Mouse (Mus musculus): ENCODE data around the gene Atp6v1g3. TPM values are rescaled to one million over a fixed set of nuclear protein-coding genes. Genes with fewer than 3 reads are reported as not detected.

The Atp6v1g3 gene
- polyA plus RNA-seq, 1 experiment, result not detected

- Histone ChIP-seq H3K9me3 (ENCODE audit: control insufficient read depth, low read length) (no peaks in the 10 kb centered on the region), H3K27me3 (ENCODE audit: control insufficient read depth) (no peaks in the 10 kb centered on the region), H3K36me3 (ENCODE audit: control insufficient read depth) (no peaks in the 10 kb centered on the region), H3K4me3 (replicated peaks) (no peak overlapping the region), H3K4me1 (ENCODE audit: control insufficient read depth) (no peaks in the 10 kb centered on the region)
- no peak for TF ChIP-seq TAL1 (IDR thresholded peaks at IDR 0.05; ENCODE audit: low read length)
- TF ChIP-seq GATA1 (IDR thresholded peaks at IDR 0.05; ENCODE audit: low read length), result no peak
These were observed 9.0 kb downstream of the Atp6v1g3 start for GRCm38 (mm10) chr1:138282413-138283141.

GRCm38 (mm10) chr1:138287665-138288064 is 14.1 kb downstream of the Atp6v1g3 start:
- TF ChIP-seq TAL1 (IDR thresholded peaks at IDR 0.05; ENCODE audit: low read length), result no peak
- no peak for TF ChIP-seq GATA1 (IDR thresholded peaks at IDR 0.05; ENCODE audit: low read length)

DNA sequence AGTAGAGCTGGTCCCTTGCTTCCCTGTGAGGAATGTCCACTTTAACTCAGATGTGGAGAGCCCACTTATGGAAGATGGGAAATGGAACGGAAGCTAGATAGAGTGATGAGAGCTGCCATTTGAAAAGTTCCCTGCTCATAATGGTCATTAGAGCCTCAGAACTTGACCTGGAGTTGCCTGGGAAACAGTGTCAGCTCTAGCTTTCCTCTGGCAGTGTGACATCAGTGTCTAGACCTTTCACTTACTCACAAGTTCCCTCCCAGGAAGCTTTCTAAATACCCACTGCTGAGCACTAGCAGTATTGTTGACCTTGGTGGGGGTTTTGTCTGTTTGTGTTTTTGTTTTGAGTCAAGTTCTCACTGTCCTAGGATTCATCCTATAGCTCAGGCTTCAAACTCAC is 15.2 kb downstream of the Atp6v1g3 start:
- no peaks in the 10 kb centered on the region for H3K27me3 ChIP-seq (ENCODE audit: control insufficient read depth)
- H3K4me3 ChIP-seq (replicated peaks), result no peak overlapping the region
- H3K9me3 ChIP-seq (ENCODE audit: control insufficient read depth, low read length), result no peaks in the 10 kb centered on the region
- TF ChIP-seq TAL1 (IDR thresholded peaks at IDR 0.05; ENCODE audit: low read length) (no peak), GATA1 (IDR thresholded peaks at IDR 0.05; ENCODE audit: low read length) (no peak)
- no peaks in the 10 kb centered on the region for H3K36me3 ChIP-seq (ENCODE audit: control insufficient read depth)
- no peaks in the 10 kb centered on the region for H3K4me1 ChIP-seq (ENCODE audit: control insufficient read depth)

More at GRCm38 (mm10) chr1:138287665-138288064, 14.1 kb downstream of the Atp6v1g3 start:
- no peaks in the 10 kb centered on the region for H3K4me1 ChIP-seq (ENCODE audit: control insufficient read depth)
- no peaks in the 10 kb centered on the region for H3K27me3 ChIP-seq (ENCODE audit: control insufficient read depth)
- H3K9me3 ChIP-seq (ENCODE audit: control insufficient read depth, low read length), result no peaks in the 10 kb centered on the region
- H3K4me3 ChIP-seq (replicated peaks), result no peak overlapping the region
- H3K36me3 ChIP-seq (ENCODE audit: control insufficient read depth), result no peaks in the 10 kb centered on the region

- H3K36me3 ChIP-seq (ENCODE audit: control insufficient read depth), result no peaks in the 10 kb centered on the region
- H3K4me1 ChIP-seq (ENCODE audit: control insufficient read depth), result no peaks in the 10 kb centered on the region
- no peak overlapping the region for H3K4me3 ChIP-seq (replicated peaks)
- TF ChIP-seq GATA1 (IDR thresholded peaks at IDR 0.05; ENCODE audit: low read length), result no peak
- no peak for TF ChIP-seq TAL1 (IDR thresholded peaks at IDR 0.05; ENCODE audit: low read length)
- H3K27me3 ChIP-seq (ENCODE audit: control insufficient read depth), result no peaks in the 10 kb centered on the region
- no peaks in the 10 kb centered on the region for H3K9me3 ChIP-seq (ENCODE audit: control insufficient read depth, low read length)
These were observed 16.2 kb downstream of the Atp6v1g3 start for GRCm38 (mm10) chr1:138289455-138290425.

DNA sequence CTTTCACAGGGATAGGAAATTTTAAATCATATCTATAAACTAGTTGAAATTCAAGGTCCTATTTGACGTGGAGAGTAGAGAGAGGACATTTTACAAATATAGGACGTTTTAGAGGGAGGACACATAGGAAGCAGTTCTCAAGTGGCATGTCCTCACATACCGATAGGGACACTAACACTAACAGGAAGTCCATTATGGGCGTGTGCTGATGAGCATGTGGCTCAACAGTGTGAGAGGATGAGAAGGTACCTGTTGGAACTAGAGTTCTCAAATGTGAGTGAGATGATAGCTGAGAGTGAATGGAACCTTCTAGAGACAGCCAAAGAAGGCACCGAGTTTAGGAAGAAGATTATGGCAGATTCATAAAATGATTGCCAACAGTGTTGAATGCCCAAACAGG is 17.9 kb downstream of the Atp6v1g3 start:
- H3K36me3 ChIP-seq (ENCODE audit: control insufficient read depth), result no peaks in the 10 kb centered on the region
- H3K4me1 ChIP-seq (ENCODE audit: control insufficient read depth), result no peaks in the 10 kb centered on the region
- no peaks in the 10 kb centered on the region for H3K9me3 ChIP-seq (ENCODE audit: control insufficient read depth, low read length)
- H3K27me3 ChIP-seq (ENCODE audit: control insufficient read depth), result no peaks in the 10 kb centered on the region
- no peak overlapping the region for H3K4me3 ChIP-seq (replicated peaks)
- no peak for TF ChIP-seq GATA1 (IDR thresholded peaks at IDR 0.05; ENCODE audit: low read length)
- TF ChIP-seq TAL1 (IDR thresholded peaks at IDR 0.05; ENCODE audit: low read length), result no peak

- Histone ChIP-seq H3K4me3 (replicated peaks) (no peak overlapping the region), H3K36me3 (ENCODE audit: control insufficient read depth) (no peaks in the 10 kb centered on the region), H3K4me1 (ENCODE audit: control insufficient read depth) (no peaks in the 10 kb centered on the region), H3K27me3 (ENCODE audit: control insufficient read depth) (no peaks in the 10 kb centered on the region), H3K9me3 (ENCODE audit: control insufficient read depth, low read length) (no peaks in the 10 kb centered on the region)
- no peak for TF ChIP-seq TAL1 (IDR thresholded peaks at IDR 0.05; ENCODE audit: low read length)
- no peak for TF ChIP-seq GATA1 (IDR thresholded peaks at IDR 0.05; ENCODE audit: low read length)
These were observed 20.9 kb downstream of the Atp6v1g3 start for GRCm38 (mm10) chr1:138294487-138294886.

- H3K9me3 ChIP-seq (ENCODE audit: control insufficient read depth, low read length), result no peaks in the 10 kb centered on the region
- no peaks in the 10 kb centered on the region for H3K36me3 ChIP-seq (ENCODE audit: control insufficient read depth)
- H3K4me1 ChIP-seq (ENCODE audit: control insufficient read depth), result no peaks in the 10 kb centered on the region
- TF ChIP-seq TAL1 (IDR thresholded peaks at IDR 0.05; ENCODE audit: low read length) (no peak), GATA1 (IDR thresholded peaks at IDR 0.05; ENCODE audit: low read length) (no peak)
- H3K4me3 ChIP-seq (replicated peaks), result no peak overlapping the region
- H3K27me3 ChIP-seq (ENCODE audit: control insufficient read depth), result no peaks in the 10 kb centered on the region
These were observed 24.6 kb downstream of the Atp6v1g3 start for GRCm38 (mm10) chr1:138298156-138298555.

GRCm38 (mm10) chr1:138299576-138299975 is 26.0 kb downstream of the Atp6v1g3 start:
- no peak for TF ChIP-seq GATA1 (IDR thresholded peaks at IDR 0.05; ENCODE audit: low read length)
- no peak for TF ChIP-seq TAL1 (IDR thresholded peaks at IDR 0.05; ENCODE audit: low read length)
- no peaks in the 10 kb centered on the region for H3K4me1 ChIP-seq (ENCODE audit: control insufficient read depth)
- H3K27me3 ChIP-seq (ENCODE audit: control insufficient read depth), result no peaks in the 10 kb centered on the region
- H3K36me3 ChIP-seq (ENCODE audit: control insufficient read depth), result no peaks in the 10 kb centered on the region
- no peak overlapping the region for H3K4me3 ChIP-seq (replicated peaks)
- H3K9me3 ChIP-seq (ENCODE audit: control insufficient read depth, low read length), result no peaks in the 10 kb centered on the region

- no peaks in the 10 kb centered on the region for H3K36me3 ChIP-seq (ENCODE audit: control insufficient read depth)
- TF ChIP-seq TAL1 (IDR thresholded peaks at IDR 0.05; ENCODE audit: low read length) (no peak), GATA1 (IDR thresholded peaks at IDR 0.05; ENCODE audit: low read length) (no peak)
These were observed 28.4 kb downstream of the Atp6v1g3 start for GRCm38 (mm10) chr1:138301920-138302319.

More at GRCm38 (mm10) chr1:138301920-138302319, 28.4 kb downstream of the Atp6v1g3 start:
- H3K9me3 ChIP-seq (ENCODE audit: control insufficient read depth, low read length), result no peaks in the 10 kb centered on the region
- H3K4me3 ChIP-seq (replicated peaks), result no peak overlapping the region
- H3K27me3 ChIP-seq (ENCODE audit: control insufficient read depth), result no peaks in the 10 kb centered on the region
- no peaks in the 10 kb centered on the region for H3K4me1 ChIP-seq (ENCODE audit: control insufficient read depth)
